Mouse (Mus musculus): ENCODE measurements around the gene Arg1. TPM values are rescaled to one million over a fixed set of nuclear protein-coding genes. Genes with fewer than 3 reads are reported as not detected.

The Arg1 gene
- 0.44 TPM for polyA plus RNA-seq (2017; shearing (Covaris generic))

DNA sequence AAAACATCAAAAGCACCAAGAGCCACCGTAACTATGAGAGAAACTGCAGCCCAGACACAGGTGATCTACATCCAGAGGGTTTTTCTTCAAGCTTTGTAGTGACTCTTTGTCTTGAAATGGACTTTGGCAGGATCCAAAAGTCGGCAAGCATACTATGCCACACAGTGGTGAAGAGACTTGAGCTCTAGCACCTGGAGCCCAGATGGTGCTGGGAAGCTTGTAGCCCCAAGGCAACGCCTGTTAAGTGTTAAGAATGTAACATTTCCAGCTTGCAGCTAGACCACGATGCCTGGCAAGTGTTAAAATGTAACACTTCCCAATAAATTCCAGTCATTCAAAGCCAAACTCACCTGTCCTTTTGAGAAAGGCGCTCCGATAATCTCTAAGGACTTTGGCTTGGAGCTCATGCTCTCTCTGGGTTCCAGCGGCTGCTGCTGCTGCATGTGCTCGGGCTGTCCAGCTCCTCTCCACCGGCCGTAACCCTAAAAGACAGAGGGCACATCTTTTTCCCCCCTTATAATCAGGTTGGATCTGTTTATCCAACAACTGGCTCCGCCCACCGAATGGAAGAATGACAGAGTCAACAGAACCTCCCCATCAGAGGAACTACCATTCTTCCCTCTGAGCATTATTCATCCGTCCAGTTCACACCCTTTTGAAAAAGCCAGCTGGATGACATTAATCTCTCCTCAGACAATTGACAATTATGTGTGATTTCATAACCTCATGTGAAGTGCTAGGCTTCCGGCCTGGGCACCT lies at the start of gene Arg1:
TSS of gene Arg1 (minus strand) at position 523 of the 759 bp plus-strand sequence.

GRCm38 (mm10) chr10:24869760-24870290 lies 57.5 kb downstream of the Arg1 start, which contains the start of gene Med23:
Gene Med23, plus strand, starts transcription at chr10:24869986.

Other genes starting within 250 kb of the Arg1 start
- gene Enpp1, start 215.3 kb downstream of the Arg1 start, polyA plus RNA-seq (2017; shearing (Covaris generic)): 14.7 TPM
- gene Enpp3, start 84.7 kb downstream of the Arg1 start, polyA plus RNA-seq (2017; shearing (Covaris generic)): 0.15 TPM
- gene Med23, start 57.5 kb downstream of the Arg1 start, polyA plus RNA-seq (2017; shearing (Covaris generic)): 26.3 TPM